Mouse (Mus musculus) embryonic fibroblast, embryonic 13.5 days (primary cell): ENCODE results near the gene Nelfcd. TPM values are rescaled to one million over a fixed set of nuclear protein-coding genes. Genes with fewer than 3 reads are reported as not detected.

Experiments used
- H3K27ac ChIP-seq: 2 replicates; pipeline ENCODE4 v1.5.1; 2012; ENCODE audit warnings: low read length, control low read depth, inconsistent platforms; ENCODE audit not compliant: insufficient read depth
- H3K4me1 ChIP-seq: 2 replicates; pipeline ENCODE4 v1.6.1; 2011; ENCODE audit warnings: low read length; ENCODE audit not compliant: control insufficient read depth, insufficient read depth
- H3K4me3 ChIP-seq: 2 replicates; pipeline ENCODE4 v1.5.1; 2011; ENCODE audit warnings: mild to moderate bottlenecking, control low read depth, low read length; ENCODE audit not compliant: insufficient read depth
- CTCF ChIP-seq: IDR thresholded peaks from 2 replicates; pipeline ENCODE4 v1.5.1; 2011; ENCODE audit warnings: mild to moderate bottlenecking, control low read depth, low read length, moderate library complexity, borderline replicate concordance; ENCODE audit not compliant: insufficient read depth
- POLR2A ChIP-seq: IDR thresholded peaks from 2 replicates; pipeline ENCODE4 v1.6.1; 2011; ENCODE audit warnings: low read depth, mild to moderate bottlenecking, control low read depth, low read length, moderate library complexity
- polyA plus RNA-seq: library from polyadenylated mRNA; stranded (reverse); fragments of >200 nt; gene quantifications from 2 replicates; pipeline ENCODE4 v1.2.4, GENCODE M21; 2011; ENCODE audit warnings: low read depth; ENCODE audit not compliant: missing spikeins, insufficient read length

Gene Nelfcd
- polyA plus RNA-seq, 1 experiment = 33.2 TPM

DNA sequence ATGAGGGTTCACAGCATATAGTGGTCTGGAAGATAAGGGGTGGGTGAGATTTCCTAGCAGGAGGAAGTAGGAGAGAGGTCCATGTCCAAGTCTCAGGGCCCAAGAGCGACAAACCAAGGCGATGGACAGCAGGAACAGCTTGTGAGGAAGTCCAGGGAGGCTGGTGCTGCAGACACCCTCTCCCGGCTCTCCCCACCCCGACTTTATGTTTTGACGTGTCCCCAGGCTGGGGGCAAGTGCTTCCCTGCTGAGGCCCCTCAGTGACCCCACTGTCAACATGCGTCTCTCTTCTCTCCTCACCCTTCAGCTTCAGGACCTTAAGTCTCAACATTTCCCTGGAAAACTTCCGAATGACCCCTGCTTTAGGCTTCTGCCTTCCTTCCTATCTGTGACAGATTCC lies 2.5 kb upstream of the Nelfcd start:
- no peak overlapping the region for H3K27ac ChIP-seq
- TF ChIP-seq POLR2A = no peak
- no peak for TF ChIP-seq CTCF
- H3K4me1 ChIP-seq = no peaks in the 10 kb centered on the region
- H3K4me3 ChIP-seq = no peak overlapping the region

DNA sequence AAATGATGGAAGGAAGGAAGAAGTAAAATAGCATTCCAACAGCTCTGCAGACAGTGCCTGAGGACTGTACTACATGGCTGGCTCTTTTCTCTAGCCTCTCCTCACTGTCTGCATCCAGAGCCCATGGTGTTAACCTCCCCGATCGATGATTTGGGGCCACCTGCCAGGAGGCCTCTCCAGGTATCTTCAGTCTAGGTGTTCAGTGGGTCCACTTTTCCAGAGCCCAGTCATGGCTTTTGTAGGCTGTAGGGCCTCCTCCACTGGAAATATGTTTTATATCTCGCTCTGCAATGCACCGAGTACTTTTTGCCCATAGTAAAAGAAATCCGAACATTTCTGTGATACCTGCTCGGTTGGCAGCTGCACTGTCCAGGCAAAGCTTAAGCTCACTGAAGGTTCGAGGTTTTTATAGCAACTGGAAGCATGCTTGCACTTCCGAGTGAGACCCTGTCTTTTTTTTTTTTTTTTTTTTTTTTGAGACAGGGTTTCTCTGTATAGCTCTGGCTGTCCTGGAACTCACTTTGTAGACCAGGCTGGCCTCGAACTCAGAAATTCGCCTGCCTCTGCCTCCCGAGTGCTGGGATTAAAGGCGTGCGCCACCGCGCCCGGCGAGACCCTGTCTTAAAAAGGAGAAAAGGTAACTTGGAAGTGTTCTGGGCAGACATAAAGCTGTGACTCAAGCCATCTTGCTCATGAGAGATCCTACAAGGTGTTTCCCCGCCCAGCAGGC lies 438 bp upstream of the Nelfcd start:
- no peaks in the 10 kb centered on the region for H3K4me1 ChIP-seq
- no peak overlapping the region for H3K4me3 ChIP-seq
- TF ChIP-seq POLR2A (no peak), CTCF (no peak)
- H3K27ac ChIP-seq = no peak overlapping the region

DNA sequence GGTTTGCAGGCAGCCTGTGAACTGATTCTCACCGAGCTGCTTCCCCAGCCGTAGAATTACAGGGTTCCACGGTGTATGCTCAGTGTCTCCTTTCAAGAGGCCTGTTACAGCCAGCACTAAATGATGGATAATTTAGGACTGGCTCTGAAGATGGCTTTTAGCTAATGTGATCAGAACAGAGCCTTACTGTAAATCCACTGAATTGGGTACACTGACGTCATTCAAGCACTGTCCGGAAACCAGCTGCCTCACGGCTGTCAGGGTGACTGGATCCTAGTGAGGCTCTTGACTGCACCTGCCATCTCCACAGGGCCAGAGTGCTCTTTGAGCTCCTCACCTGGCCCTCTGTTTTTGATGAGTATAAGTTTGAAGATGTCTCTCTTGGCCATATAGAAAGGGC lies 5.5 kb downstream of the Nelfcd start:
- Histone ChIP-seq H3K27ac (no peak overlapping the region), H3K4me3 (no peak overlapping the region), H3K4me1 (no peaks in the 10 kb centered on the region)
- no peak for TF ChIP-seq CTCF
- no peak for TF ChIP-seq POLR2A

DNA sequence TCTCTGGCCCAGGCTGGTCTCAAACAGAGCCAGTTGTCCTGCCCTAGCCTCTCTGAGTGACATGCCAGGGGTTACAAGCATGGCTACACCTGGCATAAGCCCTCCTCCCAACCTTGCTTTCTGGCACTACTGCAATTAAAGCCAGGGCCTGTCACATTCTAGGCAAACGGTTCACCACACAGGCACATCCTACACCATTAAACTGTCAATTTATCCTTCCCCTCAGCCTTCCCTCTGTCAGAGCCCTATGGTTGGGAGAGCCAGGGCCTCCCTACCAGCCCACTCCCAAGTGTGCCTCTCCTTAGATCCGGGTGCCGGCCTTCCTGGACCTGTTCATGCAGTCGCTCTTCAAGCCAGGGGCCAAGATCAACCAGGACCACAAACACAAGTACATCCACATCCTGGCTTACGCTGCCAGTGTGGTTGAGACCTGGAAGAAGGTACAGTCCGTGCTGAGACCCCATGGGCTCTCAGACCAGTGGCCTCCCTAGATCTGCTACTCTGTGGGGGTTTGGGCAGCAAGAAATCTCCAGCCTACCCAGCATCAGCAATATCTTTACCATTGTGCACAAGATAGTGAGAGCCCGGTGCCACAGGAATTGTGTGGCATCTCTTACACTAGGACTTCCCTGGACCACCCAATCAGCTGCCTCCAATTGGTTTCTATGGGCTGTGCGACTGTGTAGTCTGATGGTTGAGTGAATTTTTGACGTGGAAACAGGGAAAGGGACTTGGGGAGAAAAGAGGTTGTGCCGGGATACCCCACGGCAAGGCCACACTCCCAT lies 8.9 kb downstream of the Nelfcd start:
- H3K4me1 ChIP-seq = no peaks in the 10 kb centered on the region
- no peak for TF ChIP-seq POLR2A
- no peak for TF ChIP-seq CTCF
- H3K4me3 ChIP-seq = no peak overlapping the region
- H3K27ac ChIP-seq = no peak overlapping the region

- Histone ChIP-seq H3K4me3 (no peak overlapping the region), H3K27ac (no peak overlapping the region), H3K4me1 (no peaks in the 10 kb centered on the region)
- TF ChIP-seq CTCF = no peak
These were observed 11.3 kb downstream of the Nelfcd start for GRCm38 (mm10) chr2:174426856-174427255.

DNA sequence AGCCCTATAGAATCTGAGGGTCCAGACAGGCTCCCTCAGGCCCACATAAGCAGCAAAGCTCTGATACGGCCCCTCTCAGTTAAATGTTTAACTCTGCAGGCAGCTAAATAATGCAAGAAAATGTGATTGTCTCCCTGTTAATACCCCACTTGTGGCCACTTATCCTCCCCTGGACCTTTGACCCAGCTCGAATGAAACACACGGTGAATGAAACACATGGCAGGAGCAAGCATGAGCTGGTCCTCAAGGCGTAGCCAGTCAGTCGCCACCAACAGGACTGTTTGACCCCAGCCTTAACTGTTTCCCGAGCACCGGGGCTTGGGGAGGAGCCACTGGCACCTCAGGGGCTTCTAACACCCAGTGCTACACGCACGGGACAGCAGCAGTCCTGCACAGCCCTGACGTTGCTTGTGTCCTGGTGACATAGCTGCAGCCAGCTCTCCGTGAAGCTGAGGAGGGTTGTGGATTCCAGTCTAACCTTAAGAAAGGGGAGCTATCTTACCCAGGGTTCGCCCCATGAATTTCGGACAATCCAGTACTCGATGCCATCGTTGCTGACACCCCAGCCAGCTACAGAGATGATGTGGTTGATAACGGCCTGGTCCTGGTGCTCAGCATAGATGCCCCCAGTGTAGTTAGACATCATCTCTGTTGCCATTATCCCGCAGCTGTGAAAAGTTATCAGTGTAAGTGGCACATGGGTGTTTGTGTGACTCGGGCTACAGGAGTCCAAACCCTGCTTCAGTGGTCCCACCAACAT lies 12.7 kb downstream of the Nelfcd start:
- Histone ChIP-seq H3K4me3 (no peak overlapping the region), H3K27ac (no peak overlapping the region), H3K4me1 (no peaks in the 10 kb centered on the region)
- TF ChIP-seq CTCF (no peak), POLR2A (no peak)

- H3K4me1 ChIP-seq = no peaks in the 10 kb centered on the region
- TF ChIP-seq POLR2A (no peak), CTCF (no peak)
- H3K27ac ChIP-seq = no peak overlapping the region
- H3K4me3 ChIP-seq = no peak overlapping the region
These were observed 13.5 kb downstream of the Nelfcd start for GRCm38 (mm10) chr2:174428996-174429591.

DNA sequence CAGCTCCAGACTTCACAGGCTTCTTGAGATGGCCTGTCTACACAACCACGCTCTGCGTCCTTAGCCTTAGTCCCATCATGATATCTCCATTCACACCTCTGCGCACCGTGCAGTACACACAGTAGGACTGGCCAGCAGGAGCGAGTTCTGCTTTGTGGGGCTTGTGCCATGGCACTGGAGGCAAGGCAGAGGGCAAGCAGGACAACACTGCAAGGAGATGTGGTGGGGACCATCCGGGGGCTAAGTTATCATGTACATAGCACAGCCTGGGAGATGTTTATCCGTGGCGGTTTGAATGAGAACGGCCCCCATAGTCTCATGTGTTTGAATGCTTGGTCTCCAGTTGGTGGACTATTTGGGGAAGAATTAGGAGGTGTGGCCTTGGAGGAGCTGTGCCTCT lies 19.3 kb downstream of the Nelfcd start:
- H3K27ac ChIP-seq = no peak overlapping the region
- H3K4me1 ChIP-seq = no peaks in the 10 kb centered on the region
- H3K4me3 ChIP-seq = no peak overlapping the region
- no peak for TF ChIP-seq CTCF
- TF ChIP-seq POLR2A = no peak

GRCm38 (mm10) chr2:174436076-174436701 lies 20.6 kb downstream of the Nelfcd start:
- Histone ChIP-seq H3K4me3 (no peak overlapping the region), H3K4me1 (no peaks in the 10 kb centered on the region), H3K27ac (no peak overlapping the region)
- TF ChIP-seq CTCF = no peak
- TF ChIP-seq POLR2A = no peak
